Mouse (Mus musculus): ENCODE data around the gene Opn3. TPM values are rescaled to one million over a fixed set of nuclear protein-coding genes. Genes with fewer than 3 reads are reported as not detected.
A peak's percentile ranks its signal among the peaks of the same experiment; 100 is the strongest.

Opn3 gene
- polyA plus RNA-seq, 1 experiment from 2014 or later = 6.5 TPM

DNA sequence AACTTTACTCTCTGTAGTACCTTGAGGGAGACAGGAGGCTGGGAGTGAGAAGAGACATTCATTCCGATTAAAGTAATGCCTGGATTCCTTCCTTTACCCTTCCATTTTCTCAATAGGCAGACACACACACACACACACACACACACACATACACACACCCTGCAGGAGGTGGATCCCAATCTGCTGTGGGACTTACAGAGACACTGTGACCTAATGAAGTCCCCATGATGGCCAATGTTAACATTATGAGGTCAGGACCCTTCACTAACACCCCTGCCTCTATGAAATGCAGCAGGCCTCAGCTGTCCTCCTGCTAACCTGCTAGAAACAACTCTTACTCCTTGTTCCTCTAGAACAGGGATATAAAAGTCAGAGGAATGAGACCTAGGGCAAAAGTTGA lies 5.7 kb upstream of the Opn3 start, which contains the start of gene Wdr64:
TSS of gene Wdr64 (plus strand) at position 301 of the 400 bp plus-strand sequence.
- Histone ChIP-seq H3K9me3 (ENCODE audit: control insufficient read depth, low read length) (no peaks in the 10 kb centered on the region), H3K27me3 (ENCODE audit: control insufficient read depth, insufficient read depth, low read length) (no peaks in the 10 kb centered on the region), H3K4me2 (ENCODE audit: low read length) (no peak within 1 kb of the TSS), H3K27ac (replicated peaks; ENCODE audit: low read depth, low read length) (no peak within 1 kb of the TSS), H3K4me3 (replicated peaks; ENCODE audit: low read depth, low read length) (no peak within 1 kb of the TSS), H3K4me1 (ENCODE audit: control insufficient read depth, insufficient read depth, low read length) (no peaks in the 10 kb centered on the region), H3K9ac (replicated peaks; ENCODE audit: low read length) (no peak within 1 kb of the TSS), H3K36me3 (ENCODE audit: control insufficient read depth, insufficient read depth, low read length) (no peaks in the 10 kb centered on the region)
- 91% methylated on average over 1 of the region's 1 CpGs for WGBS
- DNase-seq = no peak
- ATAC-seq (ENCODE audit: low FRiP score, low TSS enrichment) = no peak

DNA sequence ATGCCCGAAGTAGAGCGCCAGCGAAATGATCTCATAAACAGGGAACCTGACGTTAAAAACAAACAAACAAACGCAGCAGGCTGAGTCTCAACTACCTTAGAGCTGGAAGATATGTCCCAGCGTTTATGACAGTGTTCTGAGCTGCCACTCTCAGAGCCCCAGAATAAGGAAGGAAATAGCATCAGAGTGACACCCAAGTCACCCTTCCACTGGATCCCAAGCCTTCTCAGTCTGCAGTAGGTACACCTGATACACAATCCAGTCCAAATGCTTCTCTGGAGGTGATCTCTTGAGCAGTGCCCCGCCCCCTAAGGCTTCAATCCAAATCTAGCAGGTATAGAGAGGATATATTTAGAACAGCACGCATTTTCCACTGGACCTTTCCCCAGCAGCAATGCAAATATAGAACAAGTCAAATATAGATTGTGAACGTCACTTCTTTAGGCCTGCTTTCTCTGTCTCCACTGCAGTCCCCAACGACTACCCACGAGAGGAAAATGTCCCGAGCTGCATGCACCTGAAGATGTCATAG lies 919 bp upstream of the Opn3 start:
- Histone ChIP-seq H3K36me3 (ENCODE audit: control insufficient read depth, insufficient read depth, low read length) (no peaks in the 10 kb centered on the region), H3K27me3 (ENCODE audit: control insufficient read depth, insufficient read depth, low read length) (no peaks in the 10 kb centered on the region), H3K4me2 (ENCODE audit: low read length) (peak overlapping the region; percentile 92), H3K4me3 (replicated peaks; ENCODE audit: low read depth, low read length) (peak overlapping the region; percentile 82), H3K4me1 (ENCODE audit: control insufficient read depth, insufficient read depth, low read length) (peaks cover 22% of the 10 kb centered on the region), H3K9me3 (ENCODE audit: control insufficient read depth, low read length) (no peaks in the 10 kb centered on the region), H3K9ac (replicated peaks; ENCODE audit: low read length) (no peak overlapping the region), H3K27ac (replicated peaks; ENCODE audit: low read depth, low read length) (no peak overlapping the region)
- no peak for DNase-seq
- WGBS = 46% methylated on average over 12 of the region's 12 CpGs
- ATAC-seq (ENCODE audit: low FRiP score, low TSS enrichment) = no peak

GRCm38 (mm10) chr1:175692997-175693361 lies 403 bp upstream of the Opn3 start:
- H3K36me3 ChIP-seq (ENCODE audit: control insufficient read depth, insufficient read depth, low read length) = no peaks in the 10 kb centered on the region
- H3K4me3 ChIP-seq (replicated peaks; ENCODE audit: low read depth, low read length) = peak overlapping the region; percentile 82
- no peaks in the 10 kb centered on the region for H3K9me3 ChIP-seq (ENCODE audit: control insufficient read depth, low read length)
- ATAC-seq (ENCODE audit: low FRiP score, low TSS enrichment) = no peak
- peak overlapping the region; percentile 90 for H3K27ac ChIP-seq (replicated peaks; ENCODE audit: low read depth, low read length)
- no peaks in the 10 kb centered on the region for H3K27me3 ChIP-seq (ENCODE audit: control insufficient read depth, insufficient read depth, low read length)
- no peak overlapping the region; the same call in 1 of the 2 replicates for H3K9ac ChIP-seq (replicated peaks; ENCODE audit: low read length)
- no peak for DNase-seq
- WGBS = under 1% methylated on average over 17 of the region's 17 CpGs
- H3K4me2 ChIP-seq (ENCODE audit: low read length) = peak overlapping the region; percentile 92
- H3K4me1 ChIP-seq (ENCODE audit: control insufficient read depth, insufficient read depth, low read length) = peaks cover 22% of the 10 kb centered on the region

GRCm38 (mm10) chr1:175691686-175692245 lies 810 bp downstream of the Opn3 start:
- ATAC-seq (ENCODE audit: low FRiP score, low TSS enrichment) (no peak), DNase-seq (peak; percentile 41)
- peaks cover 22% of the 10 kb centered on the region for H3K4me1 ChIP-seq (ENCODE audit: control insufficient read depth, insufficient read depth, low read length)
- H3K36me3 ChIP-seq (ENCODE audit: control insufficient read depth, insufficient read depth, low read length) = peaks cover 4% of the 10 kb centered on the region; the same call in 1 of the 2 replicates
- H3K9me3 ChIP-seq (ENCODE audit: control insufficient read depth, low read length) = no peaks in the 10 kb centered on the region
- WGBS = under 1% methylated on average over 22 of the region's 22 CpGs
- H3K4me3 ChIP-seq (replicated peaks; ENCODE audit: low read depth, low read length) = peak overlapping the region; percentile 82
- peak overlapping the region; percentile 90 for H3K27ac ChIP-seq (replicated peaks; ENCODE audit: low read depth, low read length)
- H3K4me2 ChIP-seq (ENCODE audit: low read length) = peak overlapping the region; percentile 92
- no peaks in the 10 kb centered on the region for H3K27me3 ChIP-seq (ENCODE audit: control insufficient read depth, insufficient read depth, low read length)
- H3K9ac ChIP-seq (replicated peaks; ENCODE audit: low read length) = peak overlapping the region; percentile 84

DNA sequence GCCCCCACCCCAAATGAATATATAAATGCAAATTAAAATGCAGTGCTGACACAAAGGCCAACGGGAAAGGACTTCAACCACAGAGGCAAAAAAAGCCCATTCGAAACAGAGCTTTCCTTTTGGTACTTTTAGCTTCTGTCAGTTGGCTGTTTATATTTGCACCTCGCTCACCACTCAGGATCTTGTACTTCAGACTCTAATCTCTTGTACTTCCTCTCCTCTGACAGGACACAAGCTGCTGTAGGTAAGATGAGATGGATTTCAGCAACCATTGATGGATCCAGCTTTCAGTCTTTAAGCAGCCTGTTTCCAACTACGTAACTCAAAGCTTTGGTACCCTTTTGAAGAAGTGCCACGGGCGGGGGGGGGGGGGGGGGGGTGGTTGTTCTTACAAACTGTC lies 11.6 kb downstream of the Opn3 start:
- H3K9me3 ChIP-seq (ENCODE audit: control insufficient read depth, low read length) = no peaks in the 10 kb centered on the region
- no peak overlapping the region for H3K27ac ChIP-seq (replicated peaks; ENCODE audit: low read depth, low read length)
- no peak overlapping the region for H3K4me3 ChIP-seq (replicated peaks; ENCODE audit: low read depth, low read length)
- ATAC-seq (ENCODE audit: low FRiP score, low TSS enrichment) = no peak
- DNase-seq = no peak
- no peak overlapping the region for H3K4me2 ChIP-seq (ENCODE audit: low read length)
- H3K27me3 ChIP-seq (ENCODE audit: control insufficient read depth, insufficient read depth, low read length) = no peaks in the 10 kb centered on the region
- peaks cover 10% of the 10 kb centered on the region for H3K36me3 ChIP-seq (ENCODE audit: control insufficient read depth, insufficient read depth, low read length)
- WGBS = 82% methylated on average over 6 of the region's 6 CpGs
- H3K9ac ChIP-seq (replicated peaks; ENCODE audit: low read length) = no peak overlapping the region
- H3K4me1 ChIP-seq (ENCODE audit: control insufficient read depth, insufficient read depth, low read length) = no peaks in the 10 kb centered on the region

GRCm38 (mm10) chr1:175677459-175677858 lies 15.1 kb downstream of the Opn3 start:
- H3K4me2 ChIP-seq (ENCODE audit: low read length) = no peak overlapping the region
- DNase-seq = no peak
- H3K27ac ChIP-seq (replicated peaks; ENCODE audit: low read depth, low read length) = no peak overlapping the region
- no peak for ATAC-seq (ENCODE audit: low FRiP score, low TSS enrichment)
- no peaks in the 10 kb centered on the region for H3K9me3 ChIP-seq (ENCODE audit: control insufficient read depth, low read length)
- WGBS = 87% methylated on average over 6 of the region's 6 CpGs
- no peaks in the 10 kb centered on the region for H3K4me1 ChIP-seq (ENCODE audit: control insufficient read depth, insufficient read depth, low read length)
- no peak overlapping the region for H3K4me3 ChIP-seq (replicated peaks; ENCODE audit: low read depth, low read length)
- no peaks in the 10 kb centered on the region for H3K36me3 ChIP-seq (ENCODE audit: control insufficient read depth, insufficient read depth, low read length)
- H3K27me3 ChIP-seq (ENCODE audit: control insufficient read depth, insufficient read depth, low read length) = no peaks in the 10 kb centered on the region
- H3K9ac ChIP-seq (replicated peaks; ENCODE audit: low read length) = no peak overlapping the region

GRCm38 (mm10) chr1:175675116-175675515 lies 17.5 kb downstream of the Opn3 start:
- no peak overlapping the region for H3K4me2 ChIP-seq (ENCODE audit: low read length)
- no peaks in the 10 kb centered on the region for H3K9me3 ChIP-seq (ENCODE audit: control insufficient read depth, low read length)
- no peak overlapping the region for H3K4me3 ChIP-seq (replicated peaks; ENCODE audit: low read depth, low read length)
- no peaks in the 10 kb centered on the region for H3K27me3 ChIP-seq (ENCODE audit: control insufficient read depth, insufficient read depth, low read length)
- ATAC-seq (ENCODE audit: low FRiP score, low TSS enrichment) = no peak
- no peak for DNase-seq
- H3K9ac ChIP-seq (replicated peaks; ENCODE audit: low read length) = no peak overlapping the region
- no peaks in the 10 kb centered on the region for H3K4me1 ChIP-seq (ENCODE audit: control insufficient read depth, insufficient read depth, low read length)
- no peak overlapping the region for H3K27ac ChIP-seq (replicated peaks; ENCODE audit: low read depth, low read length)
- no peaks in the 10 kb centered on the region for H3K36me3 ChIP-seq (ENCODE audit: control insufficient read depth, insufficient read depth, low read length)
- 82% methylated on average over 6 of the region's 6 CpGs for WGBS

- H3K36me3 ChIP-seq (ENCODE audit: control insufficient read depth, insufficient read depth, low read length) = no peaks in the 10 kb centered on the region
- H3K9me3 ChIP-seq (ENCODE audit: control insufficient read depth, low read length) = no peaks in the 10 kb centered on the region
- DNase-seq (no peak), ATAC-seq (ENCODE audit: low FRiP score, low TSS enrichment) (no peak)
- no peak overlapping the region for H3K4me3 ChIP-seq (replicated peaks; ENCODE audit: low read depth, low read length)
- H3K27ac ChIP-seq (replicated peaks; ENCODE audit: low read depth, low read length) = no peak overlapping the region
- no peak overlapping the region for H3K4me2 ChIP-seq (ENCODE audit: low read length)
- no peaks in the 10 kb centered on the region for H3K4me1 ChIP-seq (ENCODE audit: control insufficient read depth, insufficient read depth, low read length)
- no peaks in the 10 kb centered on the region for H3K27me3 ChIP-seq (ENCODE audit: control insufficient read depth, insufficient read depth, low read length)
- H3K9ac ChIP-seq (replicated peaks; ENCODE audit: low read length) = no peak overlapping the region
- 89% methylated on average over 7 of the region's 7 CpGs for WGBS
Measured at GRCm38 (mm10) chr1:175673563-175674325, 18.8 kb downstream of the Opn3 start.

DNA sequence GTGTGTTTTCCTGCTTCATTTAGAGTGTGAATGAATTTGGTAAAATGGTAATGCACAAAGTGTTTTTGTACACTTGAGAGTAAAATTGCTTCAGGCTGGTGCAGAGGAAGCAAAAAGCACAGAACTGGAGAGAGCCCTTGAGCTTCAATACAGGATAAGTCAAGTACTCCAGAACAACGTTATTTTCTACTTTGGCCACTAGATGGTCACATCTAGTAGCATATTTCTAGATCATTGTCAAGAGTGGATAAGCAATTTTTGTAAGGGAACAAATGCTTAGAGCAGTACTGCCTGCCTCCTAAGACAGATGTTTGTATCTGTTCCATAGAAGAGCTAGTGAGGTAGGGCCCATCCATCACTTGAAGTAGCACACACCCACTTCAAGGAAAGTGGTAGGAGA lies 20.9 kb downstream of the Opn3 start:
- H3K27me3 ChIP-seq (ENCODE audit: control insufficient read depth, insufficient read depth, low read length) = no peaks in the 10 kb centered on the region
- no peaks in the 10 kb centered on the region for H3K9me3 ChIP-seq (ENCODE audit: control insufficient read depth, low read length)
- no peaks in the 10 kb centered on the region for H3K36me3 ChIP-seq (ENCODE audit: control insufficient read depth, insufficient read depth, low read length)
- ATAC-seq (ENCODE audit: low FRiP score, low TSS enrichment) (no peak), DNase-seq (peak; percentile 42)
- no peak overlapping the region for H3K4me3 ChIP-seq (replicated peaks; ENCODE audit: low read depth, low read length)
- no peak overlapping the region for H3K27ac ChIP-seq (replicated peaks; ENCODE audit: low read depth, low read length)
- H3K9ac ChIP-seq (replicated peaks; ENCODE audit: low read length) = no peak overlapping the region
- WGBS = 47% methylated on average over 1 of the region's 1 CpGs
- no peaks in the 10 kb centered on the region for H3K4me1 ChIP-seq (ENCODE audit: control insufficient read depth, insufficient read depth, low read length)
- H3K4me2 ChIP-seq (ENCODE audit: low read length) = no peak overlapping the region
